Mouse (Mus musculus) left cerebral cortex, postnatal 4 days (tissue): ENCODE measurements at regions not wholly inside any gene's neighbourhood (a gene's known extent, or its start where the extent isn't known, plus 50 kb on each side); places are given as distances from the start of the nearest gene placed in this dataset.

Experiments used
- DNase-seq: peaks from one replicate; pipeline ENCODE4 v3.0.0-alpha.2; 2022
- intact Hi-C: fragments of 180-260 bp; cut with DNase I; formaldehyde crosslinking; loops from one replicate; pipeline ENCODE4 v1.15.1; 2025

GRCm38 (mm10) chr13:79057424-79057823 is 857.9 kb upstream of the Nr2f1 start:
- no peak for DNase-seq
- intact Hi-C loops: no loop called here

GRCm38 (mm10) chr13:79054481-79054880 is 854.9 kb upstream of the Nr2f1 start:
- intact Hi-C loops: no loop called here
- no peak for DNase-seq

- DNase-seq: no peak
- intact Hi-C loops: no loop called here
These were observed 853.9 kb upstream of the Nr2f1 start for GRCm38 (mm10) chr13:79053428-79053827.

- intact Hi-C loops: no loop called here
- no peak for DNase-seq
These were observed 847.7 kb upstream of the Nr2f1 start for GRCm38 (mm10) chr13:79047240-79047639.

GRCm38 (mm10) chr13:79044657-79045056 is 845.1 kb upstream of the Nr2f1 start:
- no peak for DNase-seq
- intact Hi-C loops: no loop called here

- intact Hi-C loops: loop anchor here (10.0 kb wide), 1 partner anchor 833 kb away; no protein-coding TSS in a partner anchor
- DNase-seq: no peak
These were observed 838.3 kb upstream of the Nr2f1 start for GRCm38 (mm10) chr13:79037883-79038282.

- DNase-seq: no peak
- intact Hi-C loops: loop anchor here (10.0 kb wide), 1 partner anchor 830 kb away; no protein-coding TSS in a partner anchor
These were observed 835.7 kb upstream of the Nr2f1 start for GRCm38 (mm10) chr13:79035276-79035675.

- no peak for DNase-seq
- intact Hi-C loops: loop anchor here (10.0 kb wide), 1 partner anchor 825 kb away; no protein-coding TSS in a partner anchor
These were observed 830.4 kb upstream of the Nr2f1 start for GRCm38 (mm10) chr13:79029974-79030373.

- intact Hi-C loops: no loop called here
These were observed 828.6 kb upstream of the Nr2f1 start for GRCm38 (mm10) chr13:79027877-79028760.

GRCm38 (mm10) chr13:79025645-79026044 is 826.1 kb upstream of the Nr2f1 start:
- intact Hi-C loops: no loop called here
- no peak for DNase-seq

More at GRCm38 (mm10) chr13:79027877-79028760, 828.6 kb upstream of the Nr2f1 start:
- DNase-seq: peak; percentile 47

GRCm38 (mm10) chr13:79018051-79018450 is 818.5 kb upstream of the Nr2f1 start:
- peak; percentile 63 for DNase-seq
- intact Hi-C loops: no loop called here

GRCm38 (mm10) chr13:79003313-79003712 is 803.8 kb upstream of the Nr2f1 start:
- intact Hi-C loops: no loop called here
- DNase-seq: no peak

GRCm38 (mm10) chr13:78998855-78999254 is 799.3 kb upstream of the Nr2f1 start:
- intact Hi-C loops: no loop called here
- DNase-seq: peak; percentile 4

- intact Hi-C loops: no loop called here
- no peak for DNase-seq
These were observed 792.8 kb upstream of the Nr2f1 start for GRCm38 (mm10) chr13:78992326-78992725.

- intact Hi-C loops: no loop called here
- no peak for DNase-seq
These were observed 786.4 kb upstream of the Nr2f1 start for GRCm38 (mm10) chr13:78985921-78986320.

- no peak for DNase-seq
- intact Hi-C loops: no loop called here
These were observed 777.7 kb upstream of the Nr2f1 start for GRCm38 (mm10) chr13:78977224-78977780.

GRCm38 (mm10) chr13:78938351-78938741 is 738.8 kb upstream of the Nr2f1 start:
- intact Hi-C loops: no loop called here
- DNase-seq: no peak

GRCm38 (mm10) chr13:78937389-78938350 is 738.1 kb upstream of the Nr2f1 start:
- intact Hi-C loops: no loop called here
- peak; percentile 20 for DNase-seq

GRCm38 (mm10) chr13:78935990-78936650 is 736.6 kb upstream of the Nr2f1 start:
- DNase-seq: no peak
- intact Hi-C loops: no loop called here

GRCm38 (mm10) chr13:78928347-78928746 is 728.8 kb upstream of the Nr2f1 start:
- intact Hi-C loops: no loop called here
- DNase-seq: no peak
